Mouse (Mus musculus) testis, adult 2 months (tissue): ENCODE data around the gene Dgki.

Experiments used
- CTCF ChIP-seq: fragments of 200-500 bp; IDR thresholded peaks from 2 replicates; pipeline ENCODE4 v1.5.1; 2012; ENCODE audit warnings: low read depth, mild to moderate bottlenecking, inconsistent platforms, low read length, moderate library complexity; ENCODE audit not compliant: control insufficient read depth, insufficient read depth, insufficient replicate concordance
- POLR2A ChIP-seq: fragments of 200-500 bp; IDR thresholded peaks from 2 replicates; pipeline ENCODE4 v1.6.1; 2012; ENCODE audit warnings: low read depth, mild to moderate bottlenecking, inconsistent platforms, low read length, moderate library complexity; ENCODE audit not compliant: control insufficient read depth

- TF ChIP-seq CTCF: no peak
- no peak for TF ChIP-seq POLR2A
These were observed 100.5 kb downstream of the Dgki start for GRCm38 (mm10) chr6:37199502-37199901.
